Mouse (Mus musculus) neural tube, embryonic 15.5 days (tissue): ENCODE measurements around the gene Birc3. TPM values are rescaled to one million over a fixed set of nuclear protein-coding genes. Genes with fewer than 3 reads are reported as not detected.
"Not testable (repeated sequence)": the region's sequence is repeated elsewhere in the genome, so short reads cannot be mapped to it uniquely, and the experiment has no call there.

Source experiments
- ATAC-seq: fragments of 200-750 bp; cut with Nextera tagmentation; 2 replicates; pipeline ENCODE4 v1.8.0; 2017; ENCODE audit warnings: mild to moderate bottlenecking, moderate TSS enrichment, moderate library complexity; ENCODE audit not compliant: low FRiP score
- H3K27ac ChIP-seq: fragments of 300-500 bp; sonication (generic); replicated peaks from 2 replicates; pipeline ENCODE4 v1.5.1; 2015; ENCODE audit warnings: mild to moderate bottlenecking, inconsistent platforms
- H3K27me3 ChIP-seq: fragments of 300-500 bp; sonication (generic); replicated peaks from 2 replicates; pipeline ENCODE4 v1.6.1; 2015; ENCODE audit warnings: inconsistent platforms
- H3K36me3 ChIP-seq: fragments of 300-500 bp; sonication (generic); 2 replicates; pipeline ENCODE4 v1.6.1; 2015; ENCODE audit warnings: inconsistent platforms
- H3K4me1 ChIP-seq: fragments of 300-500 bp; sonication (generic); 2 replicates; pipeline ENCODE4 v1.6.1; 2015; ENCODE audit warnings: inconsistent platforms
- H3K4me2 ChIP-seq: fragments of 300-500 bp; sonication (generic); 2 replicates; pipeline ENCODE4 v1.6.1; 2015; ENCODE audit warnings: inconsistent platforms, mild to moderate bottlenecking, moderate library complexity
- H3K4me3 ChIP-seq: fragments of 300-500 bp; sonication (generic); replicated peaks from 2 replicates; pipeline ENCODE4 v1.5.1; 2015; ENCODE audit warnings: mild to moderate bottlenecking, inconsistent platforms
- H3K9ac ChIP-seq: fragments of 300-500 bp; sonication (generic); replicated peaks from 2 replicates; pipeline ENCODE4 v1.6.1; 2015; ENCODE audit warnings: mild to moderate bottlenecking, inconsistent platforms
- H3K9me3 ChIP-seq: fragments of 300-500 bp; sonication (generic); replicated peaks from 2 replicates; pipeline ENCODE4 v1.6.1; 2016; ENCODE audit warnings: inconsistent platforms
- WGBS: fragments of 180-500 bp; shearing (Covaris S2); methylation state at CpG from one replicate; pipeline ENCODE4 v1.1.7; 2015; ENCODE audit warnings: mixed read lengths; 5-methylcytosine and 5-hydroxymethylcytosine counted together
- polyA plus RNA-seq: library from polyadenylated mRNA; unstranded; fragments of >200 nt; fragmentation: Nextera tagmentation; extraction: Ambion mirVana; gene quantifications from 2 replicates; pipeline ENCODE4 v1.2.1, GENCODE M21; 2015

Gene Birc3
- polyA plus RNA-seq, 1 experiment from 2014 or later, result 2.2 TPM

GRCm38 (mm10) chr9:7891177-7891576 is 18.2 kb upstream of the Birc3 start:
- no peaks in the 10 kb centered on the region for H3K4me1 ChIP-seq
- no peak overlapping the region for H3K27ac ChIP-seq
- no peak overlapping the region for H3K4me3 ChIP-seq
- H3K36me3 ChIP-seq, result no peaks in the 10 kb centered on the region
- no peaks in the 10 kb centered on the region for H3K27me3 ChIP-seq
- no peak overlapping the region for H3K9ac ChIP-seq
- H3K4me2 ChIP-seq, result no peak overlapping the region
- 84% methylated on average over 1 of the region's 1 CpGs for WGBS
- H3K9me3 ChIP-seq, result no peaks in the 10 kb centered on the region
- ATAC-seq, result no peak

- no peak overlapping the region for H3K4me2 ChIP-seq
- H3K27ac ChIP-seq, result no peak overlapping the region
- no peaks in the 10 kb centered on the region for H3K27me3 ChIP-seq
- H3K4me1 ChIP-seq, result no peaks in the 10 kb centered on the region
- 95% methylated on average over 3 of the region's 3 CpGs for WGBS
- no peak overlapping the region for H3K4me3 ChIP-seq
- no peaks in the 10 kb centered on the region for H3K36me3 ChIP-seq
- no peak for ATAC-seq
- 0 out of 2 replicates have a peak, but pooled peaks cover 3% of the 10 kb centered on the region for H3K9me3 ChIP-seq
- H3K9ac ChIP-seq, result no peak overlapping the region
Measured at GRCm38 (mm10) chr9:7884346-7884745, 11.4 kb upstream of the Birc3 start.

GRCm38 (mm10) chr9:7882304-7882865 is 9.4 kb upstream of the Birc3 start:
- Histone ChIP-seq H3K4me2 (no peak overlapping the region), H3K27me3 (no peaks in the 10 kb centered on the region), H3K9me3 (0 out of 2 replicates have a peak, but pooled peaks cover 3% of the 10 kb centered on the region), H3K27ac (no peak overlapping the region), H3K9ac (no peak overlapping the region), H3K4me3 (no peak overlapping the region), H3K36me3 (no peaks in the 10 kb centered on the region), H3K4me1 (no peaks in the 10 kb centered on the region)
- ATAC-seq, result no peak
- whole genome bisulfite sequencing, result 93% methylated on average over 1 of the region's 1 CpGs

GRCm38 (mm10) chr9:7873511-7874211 is 675 bp upstream of the Birc3 start:
- Histone ChIP-seq H3K36me3 (no peaks in the 10 kb centered on the region), H3K9ac (no peak overlapping the region), H3K27me3 (no peaks in the 10 kb centered on the region), H3K4me1 (peaks cover 7% of the 10 kb centered on the region), H3K4me2 (no peak overlapping the region; the same call in 1 of the 2 replicates), H3K27ac (no peak overlapping the region), H3K9me3 (no peaks in the 10 kb centered on the region), H3K4me3 (no peak overlapping the region)
- no peak for ATAC-seq
- WGBS, result 93% methylated on average over 8 of the region's 8 CpGs

DNA sequence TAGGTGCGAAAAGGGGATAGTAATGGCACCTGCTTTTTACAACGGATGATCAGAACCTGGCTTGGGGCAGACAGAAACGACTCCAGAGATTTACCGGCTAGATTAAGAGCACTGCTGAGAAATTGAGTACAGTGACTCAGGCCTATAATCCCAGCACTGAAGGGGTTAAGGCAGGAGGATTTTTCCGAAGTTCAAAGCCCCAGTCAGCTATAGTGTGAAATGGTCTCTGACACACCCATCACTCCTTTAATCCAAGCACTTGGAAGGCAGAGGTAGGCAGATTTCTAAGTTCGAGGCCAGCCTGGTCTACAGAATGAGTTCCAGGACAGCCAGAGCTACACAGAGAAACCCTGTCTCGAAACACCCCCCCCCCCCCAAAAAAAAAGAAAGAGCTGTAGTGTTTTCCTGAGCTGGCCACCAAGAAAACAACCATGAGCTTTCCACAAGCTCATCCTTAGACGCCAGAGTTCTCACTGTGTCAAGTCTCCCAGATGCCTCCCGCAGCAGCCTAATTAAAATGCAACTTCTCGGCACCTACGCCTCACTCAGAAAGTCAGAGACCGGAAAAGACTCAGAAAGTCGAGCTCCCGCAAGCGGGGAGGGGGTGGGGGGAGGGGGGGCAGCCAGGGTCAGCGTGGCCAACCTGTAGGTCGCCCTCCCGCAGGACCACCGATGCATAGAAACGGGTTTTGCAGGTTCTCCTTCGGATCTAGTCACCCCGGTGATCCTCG is 777 bp downstream of the Birc3 start:
- H3K9me3 ChIP-seq, result no peaks in the 10 kb centered on the region
- ATAC-seq, result peak; percentile 38; the same call in 1 of the 2 replicates
- H3K27ac ChIP-seq, result no peak overlapping the region
- H3K4me2 ChIP-seq, result peak overlapping the region; percentile 84
- H3K9ac ChIP-seq, result peak overlapping the region; percentile 49; the same call in 1 of the 2 replicates
- H3K4me1 ChIP-seq, result peaks cover 7% of the 10 kb centered on the region
- WGBS, result 19% methylated on average over 23 of the region's 23 CpGs
- no peaks in the 10 kb centered on the region for H3K27me3 ChIP-seq
- peak overlapping the region; percentile 46 for H3K4me3 ChIP-seq
- no peaks in the 10 kb centered on the region for H3K36me3 ChIP-seq

DNA sequence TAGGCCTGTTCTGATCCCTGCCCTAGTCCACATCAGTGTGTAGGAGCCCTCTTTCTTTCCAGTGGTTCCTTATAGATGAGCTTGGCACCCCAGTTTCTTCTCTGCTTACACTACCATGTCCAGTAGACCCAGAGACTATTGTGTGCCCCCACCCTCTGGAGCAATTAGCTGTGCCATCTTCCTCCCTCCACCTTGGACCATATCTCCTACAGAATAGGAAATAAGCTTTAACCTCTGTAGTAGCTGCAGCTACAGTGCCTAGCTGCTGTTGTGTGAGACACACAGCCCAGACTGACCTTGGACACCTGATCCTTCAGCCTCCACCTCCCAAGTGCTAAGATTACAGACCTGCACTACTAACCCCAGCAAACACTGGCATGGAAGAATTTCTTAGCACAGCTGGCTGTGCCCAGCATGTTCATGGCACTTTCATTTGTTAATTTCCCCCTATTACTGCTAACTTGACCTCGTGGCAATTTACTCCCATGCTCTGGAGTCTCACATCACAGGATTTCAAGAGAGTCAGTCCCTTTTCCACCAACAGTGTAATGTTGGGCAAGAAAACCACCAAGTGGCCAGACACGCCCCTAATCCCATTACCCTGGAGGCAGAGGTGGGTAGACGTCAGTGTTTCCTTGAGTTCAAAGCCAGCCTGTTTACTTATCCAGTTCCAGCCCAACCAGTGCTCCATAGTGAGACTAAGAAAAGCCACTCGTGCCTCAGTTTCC is 1.5 kb downstream of the Birc3 start:
- Histone ChIP-seq H3K4me3 (no peak overlapping the region), H3K9me3 (no peaks in the 10 kb centered on the region), H3K4me1 (peaks cover 7% of the 10 kb centered on the region), H3K4me2 (peak overlapping the region; percentile 84; the same call in 1 of the 2 replicates), H3K36me3 (no peaks in the 10 kb centered on the region), H3K27me3 (no peaks in the 10 kb centered on the region), H3K9ac (no peak overlapping the region), H3K27ac (no peak overlapping the region)
- ATAC-seq, result no peak
- 68% methylated on average over 4 of the region's 4 CpGs for WGBS

DNA sequence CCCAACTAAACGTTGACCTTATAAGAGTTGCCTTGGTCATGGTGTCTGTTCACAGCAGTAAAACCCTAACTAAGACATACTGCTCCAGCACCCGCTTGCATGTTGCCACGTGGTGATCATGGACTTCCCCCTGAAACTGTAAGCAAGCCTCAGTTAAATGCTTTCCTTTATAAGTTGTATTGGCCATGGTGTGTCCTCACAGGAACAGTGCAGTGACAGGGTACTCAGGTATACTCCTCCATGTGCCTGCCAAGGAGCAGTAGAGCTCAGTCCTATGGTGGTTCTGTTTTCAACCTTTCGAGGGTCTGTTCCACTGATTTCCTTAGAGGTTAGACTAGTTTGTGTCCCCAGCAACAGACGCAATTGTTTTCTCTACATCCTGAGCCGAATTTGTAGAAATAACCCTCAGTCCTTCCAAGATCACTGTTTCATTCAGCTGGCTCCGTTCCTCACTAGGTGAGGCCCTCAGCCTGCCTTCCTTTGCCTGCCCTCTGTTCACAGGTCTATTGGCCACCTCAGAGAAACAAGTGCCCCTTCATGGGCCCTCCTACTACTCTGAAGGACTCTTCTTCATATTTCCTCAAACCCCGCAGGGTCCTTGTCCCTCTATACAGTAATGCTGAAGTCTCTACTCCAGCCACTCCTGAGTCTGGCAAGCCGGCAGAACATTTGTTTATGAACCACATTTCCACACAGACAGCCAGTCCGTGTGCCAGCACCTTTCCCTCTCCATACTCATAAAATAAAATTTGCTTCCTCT is 2.2 kb downstream of the Birc3 start:
- Histone ChIP-seq H3K9ac (no peak overlapping the region), H3K27ac (no peak overlapping the region), H3K4me1 (peaks cover 7% of the 10 kb centered on the region), H3K4me3 (no peak overlapping the region), H3K27me3 (no peaks in the 10 kb centered on the region), H3K4me2 (no peak overlapping the region), H3K9me3 (no peaks in the 10 kb centered on the region), H3K36me3 (no peaks in the 10 kb centered on the region)
- ATAC-seq, result no peak
- 92% methylated on average over 10 of the region's 10 CpGs for WGBS

GRCm38 (mm10) chr9:7868838-7869491 is 4.0 kb downstream of the Birc3 start:
- H3K27me3 ChIP-seq, result no peaks in the 10 kb centered on the region
- H3K36me3 ChIP-seq, result no peaks in the 10 kb centered on the region
- H3K9me3 ChIP-seq, result no peaks in the 10 kb centered on the region
- no peak overlapping the region for H3K27ac ChIP-seq
- no peak overlapping the region for H3K4me3 ChIP-seq
- WGBS, result 85% methylated on average over 4 of the region's 4 CpGs
- ATAC-seq, result no peak
- H3K4me1 ChIP-seq, result peaks cover 7% of the 10 kb centered on the region
- no peak overlapping the region for H3K9ac ChIP-seq
- H3K4me2 ChIP-seq, result no peak overlapping the region

- no peak for ATAC-seq
- Histone ChIP-seq H3K27ac (no peak overlapping the region), H3K36me3 (no peaks in the 10 kb centered on the region), H3K9ac (no peak overlapping the region), H3K4me3 (no peak overlapping the region), H3K4me2 (no peak overlapping the region), H3K27me3 (no peaks in the 10 kb centered on the region), H3K9me3 (no peaks in the 10 kb centered on the region), H3K4me1 (peaks cover 6% of the 10 kb centered on the region)
- 96% methylated on average over 3 of the region's 3 CpGs for WGBS
Measured at GRCm38 (mm10) chr9:7867981-7868380, 5.0 kb downstream of the Birc3 start.

DNA sequence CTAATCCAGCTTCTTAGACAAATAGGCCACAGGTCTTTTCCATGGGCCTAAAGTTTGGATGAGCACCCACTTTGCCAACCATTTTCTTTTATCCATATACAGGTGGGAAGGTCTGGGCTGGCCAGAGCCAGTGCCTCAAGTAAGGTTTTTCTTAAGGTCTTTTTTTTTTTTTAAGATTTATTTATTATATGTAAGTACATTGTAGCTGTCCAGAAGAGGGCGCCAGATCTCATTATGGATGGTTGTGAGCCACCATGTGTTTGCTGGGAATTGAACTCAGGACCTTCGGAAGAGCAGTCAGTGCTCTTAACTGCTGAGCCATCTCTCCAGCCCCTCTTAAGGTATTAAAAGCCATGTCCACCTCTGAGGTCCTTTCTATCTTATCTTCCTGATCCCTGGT is 6.0 kb downstream of the Birc3 start:
- H3K27me3 ChIP-seq, H3K9ac ChIP-seq, H3K9me3 ChIP-seq, H3K4me2 ChIP-seq, H3K36me3 ChIP-seq, ATAC-seq, H3K4me3 ChIP-seq, H3K27ac ChIP-seq, H3K4me1 ChIP-seq: not testable (repeated sequence)
- WGBS, result 88% methylated on average over 2 of the region's 2 CpGs

- Histone ChIP-seq H3K27ac (no peak overlapping the region), H3K27me3 (no peaks in the 10 kb centered on the region), H3K9ac (no peak overlapping the region), H3K36me3 (no peaks in the 10 kb centered on the region), H3K4me3 (no peak overlapping the region), H3K4me2 (no peak overlapping the region), H3K9me3 (no peaks in the 10 kb centered on the region), H3K4me1 (no peaks in the 10 kb centered on the region)
- WGBS, result 86% methylated on average over 5 of the region's 5 CpGs
- no peak for ATAC-seq
Measured at GRCm38 (mm10) chr9:7860976-7861375, 12.0 kb downstream of the Birc3 start.
